Mouse (Mus musculus): ENCODE results near the gene Tecpr2. TPM values are rescaled to one million over a fixed set of nuclear protein-coding genes. Genes with fewer than 3 reads are reported as not detected.

Tecpr2 gene
- polyA plus RNA-seq, 1 experiment from 2014 or later = 6.2 TPM

- Histone ChIP-seq H3K4me3 (replicated peaks) (no peak overlapping the region), H3K27ac (no peak overlapping the region), H3K9ac (replicated peaks) (no peak overlapping the region), H3K9me3 (no peaks in the 10 kb centered on the region), H3K4me2 (replicated peaks) (no peak overlapping the region), H3K4me1 (replicated peaks) (no peaks in the 10 kb centered on the region), H3K27me3 (no peaks in the 10 kb centered on the region), H3K36me3 (no peaks in the 10 kb centered on the region)
- ATAC-seq = no peak
- WGBS = 83% methylated on average over 9 of the region's 9 CpGs
Measured at GRCm38 (mm10) chr12:110985141-110985540, 96.1 kb downstream of the Tecpr2 start.

- Histone ChIP-seq H3K4me1 (replicated peaks) (peaks cover 3% of the 10 kb centered on the region; the same call in 1 of the 2 replicates), H3K9ac (replicated peaks) (no peak overlapping the region), H3K4me2 (replicated peaks) (no peak overlapping the region), H3K36me3 (no peaks in the 10 kb centered on the region), H3K27me3 (no peaks in the 10 kb centered on the region), H3K27ac (no peak overlapping the region), H3K4me3 (replicated peaks) (no peak overlapping the region), H3K9me3 (no peaks in the 10 kb centered on the region)
- ATAC-seq = no peak
- 86% methylated on average over 11 of the region's 11 CpGs for WGBS
Measured at GRCm38 (mm10) chr12:110986536-110987425, 97.7 kb downstream of the Tecpr2 start.

- 95% methylated on average over 3 of the region's 3 CpGs for WGBS
- Histone ChIP-seq H3K9me3 (no peaks in the 10 kb centered on the region), H3K4me2 (replicated peaks) (no peak overlapping the region), H3K4me1 (replicated peaks) (peaks cover 8% of the 10 kb centered on the region; the same call in 1 of the 2 replicates), H3K27ac (no peak overlapping the region), H3K36me3 (no peaks in the 10 kb centered on the region), H3K27me3 (no peaks in the 10 kb centered on the region), H3K9ac (replicated peaks) (no peak overlapping the region), H3K4me3 (replicated peaks) (no peak overlapping the region)
- no peak for ATAC-seq
Measured at GRCm38 (mm10) chr12:110989409-110989808, 100.3 kb downstream of the Tecpr2 start.

DNA sequence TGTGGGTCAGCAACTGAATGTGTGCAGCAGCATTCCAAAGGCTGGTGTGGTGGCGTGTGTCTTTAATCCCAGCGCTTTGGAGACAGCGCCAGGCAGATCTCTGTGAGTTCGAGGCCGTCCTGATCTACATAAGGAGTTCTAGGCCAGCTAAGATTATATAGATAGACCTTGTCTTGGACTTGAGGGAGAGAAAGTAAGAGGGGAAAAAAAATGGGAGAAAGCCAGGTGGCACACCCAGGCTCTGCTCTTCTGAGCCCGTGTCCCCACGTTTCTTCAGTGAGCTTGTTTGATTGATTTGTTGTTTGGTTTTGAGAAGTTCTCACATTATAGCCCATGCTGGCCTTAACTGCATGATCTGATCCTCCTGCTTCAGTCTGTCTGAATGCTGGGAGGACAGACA, 101.4 kb downstream of the Tecpr2 start:
- Histone ChIP-seq H3K4me3 (replicated peaks) (no peak overlapping the region), H3K4me2 (replicated peaks) (no peak overlapping the region), H3K9ac (replicated peaks) (no peak overlapping the region), H3K27me3 (no peaks in the 10 kb centered on the region), H3K27ac (no peak overlapping the region), H3K9me3 (no peaks in the 10 kb centered on the region), H3K36me3 (no peaks in the 10 kb centered on the region), H3K4me1 (replicated peaks) (peaks cover 8% of the 10 kb centered on the region; the same call in 1 of the 2 replicates)
- no peak for ATAC-seq
- 92% methylated on average over 7 of the region's 7 CpGs for WGBS

GRCm38 (mm10) chr12:110991361-110992127, 102.5 kb downstream of the Tecpr2 start:
- Histone ChIP-seq H3K36me3 (no peaks in the 10 kb centered on the region), H3K4me1 (replicated peaks) (peaks cover 8% of the 10 kb centered on the region; the same call in 1 of the 2 replicates), H3K9ac (replicated peaks) (peak overlapping the region; percentile 61; the same call in 1 of the 2 replicates), H3K4me2 (replicated peaks) (peak overlapping the region; percentile 61), H3K9me3 (no peaks in the 10 kb centered on the region), H3K27me3 (no peaks in the 10 kb centered on the region), H3K27ac (peak overlapping the region; percentile 68; the same call in 1 of the 2 replicates), H3K4me3 (replicated peaks) (peak overlapping the region; percentile 45)
- peak; percentile 87 for ATAC-seq
- WGBS = 1% methylated on average over 23 of the region's 23 CpGs

- ATAC-seq = peak; percentile 88
Measured at GRCm38 (mm10) chr12:110992128-110992553, 103.1 kb downstream of the Tecpr2 start.

GRCm38 (mm10) chr12:110992771-110993170, 103.7 kb downstream of the Tecpr2 start:
- Histone ChIP-seq H3K9ac (replicated peaks) (no peak overlapping the region), H3K4me2 (replicated peaks) (peak overlapping the region; percentile 61; the same call in 1 of the 2 replicates), H3K4me1 (replicated peaks) (peaks cover 8% of the 10 kb centered on the region; the same call in 1 of the 2 replicates), H3K9me3 (peaks cover 3% of the 10 kb centered on the region; the same call in 1 of the 2 replicates), H3K27me3 (no peaks in the 10 kb centered on the region), H3K4me3 (replicated peaks) (peak overlapping the region; percentile 45), H3K27ac (no peak overlapping the region), H3K36me3 (no peaks in the 10 kb centered on the region)
- 85% methylated on average over 12 of the region's 12 CpGs for WGBS
- ATAC-seq = 0 out of 2 replicates have a peak, but pooled peaks have one; percentile 12

More at GRCm38 (mm10) chr12:110992128-110992553, 103.1 kb downstream of the Tecpr2 start:
- peak overlapping the region; percentile 61 for H3K9ac ChIP-seq (replicated peaks)
- peaks cover 8% of the 10 kb centered on the region; the same call in 1 of the 2 replicates for H3K4me1 ChIP-seq (replicated peaks)
- under 1% methylated on average over 24 of the region's 24 CpGs for WGBS
- H3K27ac ChIP-seq = peak overlapping the region; percentile 68
- H3K4me2 ChIP-seq (replicated peaks) = peak overlapping the region; percentile 61
- H3K9me3 ChIP-seq = no peaks in the 10 kb centered on the region
- H3K27me3 ChIP-seq = no peaks in the 10 kb centered on the region
- H3K36me3 ChIP-seq = no peaks in the 10 kb centered on the region
- H3K4me3 ChIP-seq (replicated peaks) = peak overlapping the region; percentile 45

DNA sequence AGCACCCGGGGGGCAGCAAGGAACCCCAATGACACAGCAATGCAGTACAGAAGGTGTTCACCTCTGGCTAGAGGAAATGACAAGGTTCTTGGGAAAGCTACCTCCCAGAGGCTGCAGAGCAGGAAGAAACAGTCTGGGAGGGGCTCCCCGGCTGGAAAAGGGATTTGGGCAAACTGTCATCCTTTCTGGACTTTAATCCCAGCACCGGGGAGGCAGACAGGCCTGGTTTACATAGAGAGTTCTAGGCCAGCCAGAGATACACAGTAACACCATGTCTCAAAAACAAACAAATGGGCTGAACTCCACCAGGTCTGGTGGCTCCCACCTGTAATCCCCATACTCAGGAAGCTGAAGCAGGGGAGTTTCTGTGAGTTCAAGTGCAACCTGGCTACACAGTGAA, 104.2 kb downstream of the Tecpr2 start:
- Histone ChIP-seq H3K9ac (replicated peaks) (no peak overlapping the region), H3K36me3 (no peaks in the 10 kb centered on the region), H3K4me1 (replicated peaks) (peaks cover 8% of the 10 kb centered on the region; the same call in 1 of the 2 replicates), H3K4me2 (replicated peaks) (no peak overlapping the region), H3K27me3 (no peaks in the 10 kb centered on the region), H3K4me3 (replicated peaks) (no peak overlapping the region), H3K27ac (no peak overlapping the region), H3K9me3 (peaks cover 8% of the 10 kb centered on the region; the same call in 1 of the 2 replicates)
- no peak for ATAC-seq
- WGBS = 85% methylated on average over 3 of the region's 3 CpGs

GRCm38 (mm10) chr12:110994666-110995065, 105.6 kb downstream of the Tecpr2 start:
- 50% methylated on average over 12 of the region's 12 CpGs for WGBS
- H3K4me1 ChIP-seq (replicated peaks) = peaks cover 8% of the 10 kb centered on the region; the same call in 1 of the 2 replicates
- H3K27ac ChIP-seq = no peak overlapping the region
- H3K9me3 ChIP-seq = peaks cover 13% of the 10 kb centered on the region; the same call in 1 of the 2 replicates
- no peak overlapping the region for H3K4me2 ChIP-seq (replicated peaks)
- no peak overlapping the region for H3K9ac ChIP-seq (replicated peaks)
- no peaks in the 10 kb centered on the region for H3K36me3 ChIP-seq
- H3K27me3 ChIP-seq = no peaks in the 10 kb centered on the region
- no peak overlapping the region for H3K4me3 ChIP-seq (replicated peaks)
- no peak for ATAC-seq

GRCm38 (mm10) chr12:110998092-110998491, 109.0 kb downstream of the Tecpr2 start:
- no peak for ATAC-seq
- no peak overlapping the region for H3K4me2 ChIP-seq (replicated peaks)
- no peak overlapping the region for H3K27ac ChIP-seq
- WGBS = 93% methylated on average over 11 of the region's 11 CpGs
- H3K27me3 ChIP-seq = no peaks in the 10 kb centered on the region
- H3K9ac ChIP-seq (replicated peaks) = no peak overlapping the region
- H3K4me1 ChIP-seq (replicated peaks) = no peaks in the 10 kb centered on the region
- no peaks in the 10 kb centered on the region for H3K36me3 ChIP-seq
- no peak overlapping the region for H3K4me3 ChIP-seq (replicated peaks)
- peaks cover 13% of the 10 kb centered on the region; the same call in 1 of the 2 replicates for H3K9me3 ChIP-seq

GRCm38 (mm10) chr12:110999820-111000219, 110.8 kb downstream of the Tecpr2 start:
- WGBS = 80% methylated on average over 2 of the region's 2 CpGs
- H3K27me3 ChIP-seq = no peaks in the 10 kb centered on the region

More at GRCm38 (mm10) chr12:110999820-111000219, 110.8 kb downstream of the Tecpr2 start:
- H3K36me3 ChIP-seq = no peaks in the 10 kb centered on the region
- peaks cover 13% of the 10 kb centered on the region; the same call in 1 of the 2 replicates for H3K9me3 ChIP-seq
- no peak overlapping the region for H3K4me3 ChIP-seq (replicated peaks)
- H3K4me1 ChIP-seq (replicated peaks) = no peaks in the 10 kb centered on the region
- H3K4me2 ChIP-seq (replicated peaks) = no peak overlapping the region
- H3K9ac ChIP-seq (replicated peaks) = no peak overlapping the region
- ATAC-seq = no peak
- H3K27ac ChIP-seq = no peak overlapping the region
